Mouse (Mus musculus) brown adipose tissue, adult 24 weeks (tissue): ENCODE measurements at regions not wholly inside any gene's neighbourhood (a gene's known extent, or its start where the extent isn't known, plus 50 kb on each side); places are given as distances from the start of the nearest gene placed in this dataset.

Experiments used
- H3K27ac ChIP-seq: fragments of 200-500 bp; replicated peaks from 2 replicates; pipeline ENCODE4 v1.5.1; 2012; ENCODE audit warnings: low read depth, mild to moderate bottlenecking, low read length
- H3K4me1 ChIP-seq: fragments of 200-500 bp; 2 replicates; pipeline ENCODE4 v1.6.1; 2012; ENCODE audit warnings: low read length, mixed read lengths; ENCODE audit not compliant: control insufficient read depth, insufficient read depth, insufficient read length
- H3K4me3 ChIP-seq: fragments of 200-500 bp; 2 replicates; pipeline ENCODE4 v1.5.1; 2012; ENCODE audit warnings: low read depth, mild to moderate bottlenecking, low read length, moderate library complexity; ENCODE audit not compliant: insufficient read depth

GRCm38 (mm10) chr12:9271484-9271883 lies 241.7 kb downstream of the Ttc32 start:
- no peak overlapping the region for H3K27ac ChIP-seq
- H3K4me1 ChIP-seq, result no peaks in the 10 kb centered on the region
- no peak overlapping the region for H3K4me3 ChIP-seq

DNA sequence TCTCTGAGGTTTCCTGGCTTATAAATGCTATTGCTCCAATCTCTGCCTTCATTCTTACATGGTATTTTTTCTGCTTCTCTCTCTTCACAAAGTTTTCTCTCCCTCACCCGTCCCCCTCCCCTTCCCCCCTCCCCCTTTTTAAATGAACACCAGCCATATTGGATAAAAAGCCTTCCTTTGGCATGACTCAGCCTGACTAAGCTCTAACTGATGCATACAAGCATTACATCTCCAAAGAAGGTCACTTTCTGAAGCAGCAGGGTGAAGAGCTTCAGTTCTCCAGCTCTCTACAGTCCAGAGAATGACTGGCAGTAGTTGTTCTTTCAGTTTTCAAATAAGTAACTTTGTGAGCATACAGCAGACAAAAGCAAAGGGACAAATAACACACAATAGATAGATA lies 244.4 kb downstream of the Ttc32 start:
- H3K27ac ChIP-seq, result no peak overlapping the region

DNA sequence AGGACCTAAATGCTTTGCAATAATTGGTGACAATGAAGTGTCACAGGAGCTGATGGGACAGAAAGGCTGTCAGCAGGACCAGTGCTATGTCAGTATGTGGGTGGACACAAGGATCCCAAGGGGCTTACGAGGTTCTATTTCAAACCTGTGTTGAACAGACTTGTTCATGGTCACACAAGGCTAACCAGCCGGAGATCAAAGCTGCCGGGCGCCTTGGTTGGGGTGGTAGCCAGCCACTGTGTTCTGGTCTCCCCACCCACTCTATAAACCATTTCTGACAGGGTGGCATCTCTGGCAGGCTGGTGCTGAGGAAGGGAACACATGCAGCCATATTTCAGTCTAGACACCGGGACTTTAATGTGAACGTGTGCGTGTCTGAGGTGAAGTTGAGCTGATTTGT lies 245.9 kb downstream of the Ttc32 start:
- Histone ChIP-seq H3K4me1 (no peaks in the 10 kb centered on the region), H3K27ac (no peak overlapping the region), H3K4me3 (no peak overlapping the region)

More for the DNA sequence above, 244.4 kb downstream of the Ttc32 start:
- Histone ChIP-seq H3K4me1 (no peaks in the 10 kb centered on the region), H3K4me3 (no peak overlapping the region)

DNA sequence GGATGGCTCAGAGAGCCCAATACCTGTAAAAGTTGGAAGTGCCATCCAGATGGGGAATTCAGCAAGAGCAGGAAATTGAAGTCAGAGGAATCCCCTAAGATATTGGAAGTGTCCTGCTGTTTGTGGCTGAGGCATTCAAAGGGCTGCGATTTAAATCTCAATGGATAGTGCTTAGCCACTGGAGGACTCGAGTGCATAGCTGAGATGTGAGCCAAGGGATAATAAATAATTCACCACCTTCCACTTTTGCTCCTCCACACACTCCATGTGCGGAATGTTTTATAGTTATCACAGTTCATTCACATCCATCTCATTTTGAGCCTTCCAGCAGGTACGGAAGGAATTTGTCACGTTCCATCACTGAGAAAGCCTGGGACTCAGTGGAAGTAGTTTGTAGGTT lies 248.9 kb downstream of the Ttc32 start:
- H3K27ac ChIP-seq, result no peak overlapping the region
- H3K4me1 ChIP-seq, result no peaks in the 10 kb centered on the region
- H3K4me3 ChIP-seq, result no peak overlapping the region

GRCm38 (mm10) chr12:9279893-9280605 lies 250.3 kb downstream of the Ttc32 start:
- H3K4me3 ChIP-seq, result no peak overlapping the region
- no peaks in the 10 kb centered on the region for H3K4me1 ChIP-seq
- H3K27ac ChIP-seq, result no peak overlapping the region

DNA sequence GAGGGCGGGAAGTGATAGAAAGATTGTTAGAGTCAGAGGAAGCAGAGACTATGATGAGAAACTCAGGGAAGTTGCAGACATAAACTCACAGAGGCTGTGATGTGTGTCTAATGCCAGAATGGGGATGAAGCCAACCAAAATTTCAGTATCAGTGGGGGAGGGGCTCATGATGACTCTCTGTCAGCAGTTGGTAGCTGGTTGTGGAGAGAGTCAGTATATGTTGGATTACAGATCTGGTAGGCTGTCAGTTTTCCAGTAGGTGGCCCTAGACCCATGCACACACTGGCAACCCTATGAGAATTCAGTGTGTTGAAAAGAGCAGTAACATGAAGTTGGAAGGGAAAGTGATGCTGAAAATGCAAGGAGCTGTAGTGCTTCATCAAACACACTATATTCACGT lies 257.5 kb downstream of the Ttc32 start:
- H3K27ac ChIP-seq, result no peak overlapping the region
- H3K4me3 ChIP-seq, result no peak overlapping the region
- no peaks in the 10 kb centered on the region for H3K4me1 ChIP-seq

DNA sequence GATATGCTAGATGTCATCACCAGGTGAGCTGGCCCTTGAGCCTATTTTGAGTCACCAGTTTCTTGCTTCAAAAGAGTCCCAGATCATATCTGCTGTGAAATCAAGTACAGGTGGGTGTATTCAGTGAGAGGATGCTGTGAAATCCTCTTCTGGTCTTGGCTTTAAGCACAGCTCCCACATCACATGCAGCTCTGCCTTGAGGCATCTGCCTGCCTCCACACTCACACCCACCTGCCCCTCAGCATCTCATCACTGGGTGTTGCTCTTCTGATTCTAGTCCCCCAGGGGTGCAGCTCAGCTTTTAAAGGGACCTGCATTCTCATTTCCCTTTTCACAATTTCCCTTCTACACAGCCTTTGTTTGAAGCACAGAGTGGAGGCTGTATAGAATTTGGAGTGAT lies 262.9 kb downstream of the Ttc32 start:
- no peak overlapping the region for H3K4me3 ChIP-seq

GRCm38 (mm10) chr12:9295211-9295610 lies 265.4 kb downstream of the Ttc32 start:
- Histone ChIP-seq H3K4me1 (no peaks in the 10 kb centered on the region), H3K27ac (no peak overlapping the region), H3K4me3 (no peak overlapping the region)

More for the DNA sequence above, 262.9 kb downstream of the Ttc32 start:
- Histone ChIP-seq H3K27ac (no peak overlapping the region), H3K4me1 (no peaks in the 10 kb centered on the region)

DNA sequence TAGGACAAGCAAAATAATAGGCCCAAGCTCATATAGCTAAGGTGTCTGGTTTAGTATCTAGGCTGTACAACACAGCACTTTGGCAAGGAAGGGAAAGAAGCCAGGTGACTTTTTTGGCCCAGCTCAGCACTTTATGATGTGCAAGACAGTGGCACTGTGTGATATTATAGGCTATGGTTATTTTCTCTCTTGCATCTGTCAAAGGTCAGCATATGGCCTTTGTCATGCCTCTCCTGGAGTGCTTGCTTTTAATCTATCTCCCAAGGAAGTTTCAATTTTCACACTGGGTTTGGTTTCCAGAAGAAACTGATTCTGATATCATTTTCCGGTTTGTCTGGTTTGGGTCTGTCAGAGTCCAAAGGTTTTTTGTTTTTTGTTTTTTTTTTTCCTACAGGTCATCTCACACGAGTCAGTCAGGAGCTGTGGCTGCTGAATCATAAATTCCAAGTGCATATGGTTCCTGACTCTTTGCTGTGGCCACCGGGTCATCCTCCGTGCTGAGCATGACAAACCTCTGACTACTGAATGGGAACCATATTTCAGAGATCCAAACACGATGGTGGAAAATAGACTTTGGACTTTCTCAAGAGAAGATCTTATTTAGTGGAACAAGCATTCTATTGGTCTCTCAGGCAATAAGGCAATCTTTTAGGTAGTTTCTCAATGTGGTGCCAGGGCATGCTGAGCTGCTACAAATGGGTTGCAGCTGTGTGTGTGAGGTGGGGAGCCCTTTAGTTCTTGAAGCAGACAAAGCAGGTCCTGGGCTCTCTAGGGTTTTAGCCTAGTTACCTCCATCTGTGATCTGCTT lies 269.3 kb downstream of the Ttc32 start:
- Histone ChIP-seq H3K4me3 (no peak overlapping the region), H3K4me1 (no peaks in the 10 kb centered on the region), H3K27ac (no peak overlapping the region)

- Histone ChIP-seq H3K27ac (no peak overlapping the region), H3K4me1 (no peaks in the 10 kb centered on the region), H3K4me3 (no peak overlapping the region)
Measured at GRCm38 (mm10) chr12:9304146-9304545, 265.8 kb upstream of the Osr1 start.

GRCm38 (mm10) chr12:9337891-9338672 lies 231.8 kb upstream of the Osr1 start:
- Histone ChIP-seq H3K4me3 (no peak overlapping the region), H3K4me1 (no peaks in the 10 kb centered on the region), H3K27ac (no peak overlapping the region)

DNA sequence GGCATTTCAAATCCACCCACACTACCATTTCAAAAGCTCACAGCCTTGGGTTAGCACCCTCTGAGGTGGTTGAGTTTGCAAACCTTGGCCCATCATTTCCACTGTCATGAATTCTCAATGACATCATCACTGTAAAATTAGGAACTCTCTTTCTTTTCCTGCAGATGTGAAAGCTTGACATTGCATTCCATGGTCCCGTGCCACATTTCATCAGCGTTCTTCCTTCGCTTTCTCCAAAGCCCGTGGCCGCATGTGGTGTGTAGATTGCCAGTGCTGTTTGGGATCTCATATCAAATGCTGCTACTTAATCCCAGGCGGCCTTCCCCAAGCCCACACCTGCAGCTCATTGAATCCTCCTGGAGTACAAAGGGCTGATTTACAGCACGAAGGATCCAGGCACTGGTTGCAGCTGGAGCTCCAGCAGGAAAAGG lies 231.1 kb upstream of the Osr1 start:
- no peaks in the 10 kb centered on the region for H3K4me1 ChIP-seq
- no peak overlapping the region for H3K27ac ChIP-seq
- H3K4me3 ChIP-seq, result no peak overlapping the region

DNA sequence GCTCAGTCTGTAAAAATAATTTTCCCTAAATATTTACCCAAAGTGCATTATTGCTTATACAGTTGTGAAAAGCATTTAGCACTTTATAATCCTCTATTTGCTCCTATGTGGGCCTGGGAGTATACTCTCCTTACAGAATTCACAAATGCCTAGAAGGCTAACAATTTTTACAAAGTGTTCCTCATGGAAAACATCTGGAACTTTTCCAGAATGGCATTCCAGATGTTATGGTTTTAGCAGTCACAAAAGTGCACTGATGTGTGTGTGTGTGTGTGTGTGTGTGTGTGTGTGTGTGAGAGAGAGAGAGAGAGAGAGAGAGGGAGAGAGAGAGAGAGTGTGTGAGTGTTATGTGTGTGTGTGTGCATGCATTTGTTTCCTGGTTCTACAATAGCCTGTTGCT lies 229.1 kb upstream of the Osr1 start:
- H3K27ac ChIP-seq, result no peak overlapping the region
- no peak overlapping the region for H3K4me3 ChIP-seq
- no peaks in the 10 kb centered on the region for H3K4me1 ChIP-seq

DNA sequence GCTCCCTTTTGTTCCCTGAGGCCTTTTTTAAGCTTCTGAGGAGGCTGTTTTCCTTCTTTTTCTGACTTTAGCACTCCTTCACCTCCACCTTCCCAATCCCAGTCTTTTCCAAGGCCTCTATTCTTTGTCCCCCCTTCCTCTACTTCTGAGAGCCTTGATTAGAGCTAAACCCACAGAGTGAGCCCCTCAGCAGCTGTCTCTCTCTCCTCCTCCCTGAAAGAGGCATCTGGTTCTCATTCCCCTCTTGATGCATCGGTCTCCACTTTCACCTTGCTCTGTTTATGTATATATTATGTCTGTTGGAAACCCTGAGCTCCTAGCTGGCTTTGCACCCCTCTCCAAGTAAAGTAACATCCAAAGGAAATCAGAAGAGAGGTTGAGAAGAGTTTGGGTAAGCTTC lies 224.6 kb upstream of the Osr1 start:
- H3K27ac ChIP-seq, result no peak overlapping the region
- H3K4me3 ChIP-seq, result no peak overlapping the region
- no peaks in the 10 kb centered on the region for H3K4me1 ChIP-seq

DNA sequence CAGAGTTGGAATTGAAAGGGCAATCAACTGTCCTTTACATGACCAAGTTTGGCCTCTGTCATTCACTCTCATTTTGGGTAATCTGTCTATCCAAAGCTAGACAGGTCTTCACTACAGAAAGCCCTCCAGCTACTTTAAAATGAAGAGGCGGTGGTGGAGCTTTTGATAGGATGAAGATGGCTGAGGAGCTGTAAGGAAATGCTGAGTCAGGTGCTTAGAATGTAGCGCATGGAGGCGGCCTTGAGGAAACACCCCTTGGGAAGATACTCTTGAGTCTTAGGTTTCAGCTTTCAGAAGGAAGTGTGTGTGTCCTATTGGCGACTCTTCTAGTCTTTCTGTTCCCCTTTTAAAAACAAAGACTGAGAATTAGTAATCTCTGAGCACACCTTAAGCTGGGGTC lies 214.4 kb upstream of the Osr1 start:
- no peak overlapping the region for H3K27ac ChIP-seq
- no peak overlapping the region for H3K4me3 ChIP-seq
- no peaks in the 10 kb centered on the region for H3K4me1 ChIP-seq
